Mouse (Mus musculus) brown adipose tissue, adult 24 weeks (tissue): ENCODE data around the gene Npas3. TPM values are rescaled to one million over a fixed set of nuclear protein-coding genes. Genes with fewer than 3 reads are reported as not detected.

Experiments used
- H3K27ac ChIP-seq: fragments of 200-500 bp; replicated peaks from 2 replicates; pipeline ENCODE4 v1.5.1; 2012; ENCODE audit warnings: low read depth, mild to moderate bottlenecking, low read length
- H3K4me1 ChIP-seq: fragments of 200-500 bp; 2 replicates; pipeline ENCODE4 v1.6.1; 2012; ENCODE audit warnings: low read length, mixed read lengths; ENCODE audit not compliant: control insufficient read depth, insufficient read depth, insufficient read length
- H3K4me3 ChIP-seq: fragments of 200-500 bp; 2 replicates; pipeline ENCODE4 v1.5.1; 2012; ENCODE audit warnings: low read depth, mild to moderate bottlenecking, low read length, moderate library complexity; ENCODE audit not compliant: insufficient read depth
- polyA plus RNA-seq: library from polyadenylated mRNA; stranded (reverse); fragments of >200 nt; gene quantifications from 2 replicates; pipeline ENCODE4 v1.2.4, GENCODE M21; 2012; ENCODE audit not compliant: missing spikeins, insufficient read depth, insufficient read length

The Npas3 gene
- polyA plus RNA-seq, 1 experiment = not detected

DNA sequence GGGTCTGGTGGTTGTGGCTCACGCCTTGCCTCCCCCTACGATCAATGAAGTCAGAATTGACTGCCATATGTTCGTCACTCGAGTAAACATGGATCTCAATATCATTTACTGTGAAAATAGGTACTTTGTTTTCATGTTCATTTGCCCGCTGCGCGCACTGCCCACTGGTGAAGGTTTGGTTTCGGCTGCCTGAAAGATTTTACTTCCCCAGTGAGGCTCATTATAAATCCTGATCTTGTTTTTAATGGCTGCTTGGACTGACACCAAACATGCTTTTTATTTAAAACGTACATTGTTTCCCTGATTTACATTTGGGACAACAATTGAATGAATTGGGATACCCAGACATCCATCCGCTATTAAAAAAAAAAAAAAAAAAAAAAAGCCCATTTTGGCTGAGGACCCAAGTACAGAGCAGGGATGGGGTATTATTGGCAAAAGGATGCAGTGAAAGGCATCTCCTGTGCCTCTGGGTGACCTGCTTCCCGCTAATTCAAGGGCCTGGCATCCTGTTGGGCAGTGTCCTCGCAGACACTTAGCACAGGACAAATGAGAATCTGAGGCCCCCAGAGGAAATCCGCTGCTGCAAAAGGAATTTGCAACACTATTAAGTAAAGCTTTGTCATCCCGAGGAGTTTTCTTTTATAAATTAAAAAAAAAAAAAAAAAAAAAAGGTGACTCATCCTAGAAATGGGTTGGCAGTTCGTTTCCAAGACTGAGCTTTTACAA lies 796.3 kb downstream of the Npas3 start:
- H3K4me3 ChIP-seq = no peak overlapping the region
- H3K27ac ChIP-seq = no peak overlapping the region
- H3K4me1 ChIP-seq = no peaks in the 10 kb centered on the region

DNA sequence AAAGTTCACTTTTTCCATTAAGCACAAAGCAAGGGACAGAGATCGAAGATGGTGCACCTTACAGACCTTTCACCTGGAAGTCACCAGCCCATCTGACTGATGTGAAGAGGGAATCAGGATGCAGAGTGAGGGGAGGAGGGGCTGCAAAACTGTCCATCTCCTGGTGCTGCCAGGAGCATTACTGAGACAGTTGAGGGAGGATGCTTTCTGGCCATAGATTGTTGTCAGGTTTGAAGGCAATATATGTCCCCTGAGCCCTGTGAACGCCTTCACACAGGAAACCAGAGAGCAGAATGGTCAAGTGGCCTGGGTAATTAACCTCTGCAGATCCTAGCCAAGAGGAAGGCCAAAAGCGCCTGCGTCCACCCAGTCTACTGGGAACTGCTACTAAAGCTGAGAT lies 796.9 kb downstream of the Npas3 start:
- H3K4me1 ChIP-seq = no peaks in the 10 kb centered on the region
- H3K27ac ChIP-seq = no peak overlapping the region
- H3K4me3 ChIP-seq = no peak overlapping the region

DNA sequence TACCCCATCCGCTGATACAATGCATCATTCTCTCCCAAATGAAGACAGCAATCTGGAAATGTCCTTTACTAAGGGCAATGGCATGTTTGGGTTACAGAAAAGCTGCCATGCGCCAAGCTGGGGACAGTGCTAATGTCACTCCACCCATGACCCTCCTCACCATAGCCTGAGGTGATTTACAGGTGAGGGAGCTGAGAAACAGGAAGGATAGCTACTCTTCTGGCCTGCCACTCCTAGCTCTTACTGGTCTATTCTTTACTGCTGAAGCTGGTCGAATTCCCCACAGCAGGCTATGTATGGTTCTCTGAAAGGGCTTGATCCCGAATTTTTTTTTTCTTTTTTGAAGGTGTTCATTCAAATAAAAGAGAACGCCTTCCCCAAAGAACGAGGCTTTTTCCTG lies 798.3 kb downstream of the Npas3 start:
- Histone ChIP-seq H3K4me1 (no peaks in the 10 kb centered on the region), H3K27ac (no peak overlapping the region), H3K4me3 (no peak overlapping the region)

DNA sequence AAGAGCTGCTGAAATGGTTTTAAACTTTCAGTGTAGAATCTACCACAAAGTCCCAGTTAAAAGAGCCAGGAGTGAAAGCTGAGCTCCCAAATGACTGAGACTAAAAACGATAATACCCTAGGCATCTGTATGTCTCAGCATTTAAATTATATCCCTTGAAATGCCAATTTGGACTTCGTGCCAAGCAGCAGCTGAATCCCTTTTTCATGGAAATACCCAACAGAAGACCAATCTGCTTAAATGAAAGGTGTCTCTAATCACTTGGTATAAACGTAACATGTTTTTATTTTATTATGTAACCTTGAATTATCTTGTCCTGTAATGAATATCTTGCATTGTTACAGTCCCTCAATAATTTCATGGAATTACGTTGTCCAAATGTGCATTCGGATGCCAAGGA lies 799.6 kb downstream of the Npas3 start:
- Histone ChIP-seq H3K4me3 (no peak overlapping the region), H3K27ac (no peak overlapping the region), H3K4me1 (no peaks in the 10 kb centered on the region)

DNA sequence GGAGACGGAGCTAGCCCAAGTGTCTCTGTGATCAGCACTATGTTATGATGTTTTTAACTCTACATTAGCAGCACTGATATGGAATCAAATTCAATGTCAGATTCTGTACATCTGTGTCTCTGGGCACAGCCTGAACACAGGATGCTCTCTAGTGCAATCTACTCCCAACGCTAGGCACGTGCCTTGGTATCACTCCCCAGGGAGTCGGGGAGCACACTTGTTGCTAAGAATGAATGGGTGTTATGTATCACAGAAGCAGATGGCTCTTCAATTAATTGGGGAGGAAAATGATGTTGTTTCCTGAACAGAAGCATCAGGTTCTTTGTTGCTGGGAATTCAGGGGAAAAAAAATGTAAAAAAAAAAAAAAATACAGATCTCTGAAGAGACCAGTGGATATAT lies 801.4 kb downstream of the Npas3 start:
- Histone ChIP-seq H3K4me3 (no peak overlapping the region), H3K4me1 (no peaks in the 10 kb centered on the region)

DNA sequence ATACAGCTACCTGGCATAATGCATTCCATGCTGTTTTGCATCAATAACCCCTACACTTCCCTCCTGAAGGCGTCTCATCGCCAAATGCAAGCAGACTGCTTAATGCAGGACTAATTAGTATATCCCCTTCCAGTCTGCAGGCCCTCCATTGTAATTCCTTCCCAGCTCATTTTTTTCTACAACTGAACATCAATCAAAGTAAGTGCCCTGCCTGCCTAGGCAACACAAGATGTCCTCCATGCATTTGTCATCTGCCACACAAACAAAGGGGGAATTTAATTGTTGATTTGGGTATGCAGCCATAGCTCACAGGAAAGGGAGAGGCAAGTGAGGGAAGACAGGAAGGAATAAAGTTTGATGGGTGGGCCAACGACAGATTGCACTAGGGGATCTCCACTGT lies 804.5 kb downstream of the Npas3 start:
- Histone ChIP-seq H3K4me3 (no peak overlapping the region), H3K4me1 (no peaks in the 10 kb centered on the region), H3K27ac (no peak overlapping the region)

More for the DNA sequence above, 801.4 kb downstream of the Npas3 start:
- H3K27ac ChIP-seq = no peak overlapping the region

DNA sequence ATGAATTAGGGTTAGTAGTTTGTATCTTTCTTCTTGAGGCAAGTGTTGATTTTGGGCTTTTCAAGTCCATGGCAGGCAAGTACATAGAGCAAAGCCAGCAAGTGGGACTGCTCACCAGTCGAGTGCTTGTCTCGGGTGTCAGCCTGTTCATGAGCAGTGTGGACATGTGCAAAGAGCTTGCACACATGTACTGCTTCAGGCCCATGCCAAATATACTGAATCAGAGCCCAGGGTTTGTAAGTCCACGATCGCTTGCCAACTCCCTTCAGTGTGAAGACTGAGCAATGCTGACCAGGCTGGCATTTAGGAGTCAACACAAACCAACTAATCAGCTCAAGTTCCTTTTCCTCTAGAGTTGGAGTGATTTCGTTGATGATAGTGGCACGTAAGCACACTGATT lies 805.1 kb downstream of the Npas3 start:
- no peak overlapping the region for H3K27ac ChIP-seq
- H3K4me3 ChIP-seq = no peak overlapping the region
- no peaks in the 10 kb centered on the region for H3K4me1 ChIP-seq

DNA sequence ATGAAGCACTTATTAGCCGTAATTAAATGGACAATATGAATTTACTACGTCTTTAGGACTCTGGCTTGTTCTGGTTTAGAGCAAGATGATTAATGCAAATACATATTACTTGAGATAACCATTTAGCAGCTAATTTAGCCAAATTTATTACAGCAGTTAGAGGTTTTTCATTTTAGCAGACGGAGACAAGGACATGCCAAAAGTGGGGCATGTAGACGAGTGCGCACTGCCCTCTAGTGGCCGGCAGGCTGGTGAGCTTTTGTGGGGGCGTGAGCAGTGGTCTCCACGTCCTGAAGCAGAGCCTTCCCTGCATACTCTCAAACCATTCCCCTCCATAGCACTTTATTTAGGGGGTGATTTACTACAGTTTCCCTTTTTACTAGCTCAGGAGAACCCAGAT lies 812.3 kb downstream of the Npas3 start:
- H3K4me3 ChIP-seq = no peak overlapping the region
- H3K27ac ChIP-seq = no peak overlapping the region
- H3K4me1 ChIP-seq = no peaks in the 10 kb centered on the region

DNA sequence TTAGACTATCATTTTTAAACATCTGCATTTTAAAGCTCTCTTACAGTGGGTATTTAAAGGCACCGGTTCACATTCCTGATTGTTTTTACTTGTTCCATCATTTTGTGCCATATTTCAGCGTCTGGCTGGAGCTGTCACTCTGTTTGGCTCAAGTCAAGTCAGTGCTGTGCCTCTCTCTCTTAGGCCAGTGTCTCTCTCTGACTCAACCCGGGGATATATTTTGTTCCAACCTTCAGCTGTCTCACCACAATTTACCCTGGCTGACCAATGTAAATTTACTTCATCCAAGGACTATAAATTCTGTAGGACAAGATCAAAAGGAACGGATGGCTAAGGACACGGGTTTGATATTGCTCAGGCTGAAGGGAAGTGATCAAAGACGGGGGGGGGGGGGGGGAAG lies 812.7 kb downstream of the Npas3 start:
- H3K27ac ChIP-seq = no peak overlapping the region
- no peak overlapping the region for H3K4me3 ChIP-seq
- H3K4me1 ChIP-seq = no peaks in the 10 kb centered on the region

DNA sequence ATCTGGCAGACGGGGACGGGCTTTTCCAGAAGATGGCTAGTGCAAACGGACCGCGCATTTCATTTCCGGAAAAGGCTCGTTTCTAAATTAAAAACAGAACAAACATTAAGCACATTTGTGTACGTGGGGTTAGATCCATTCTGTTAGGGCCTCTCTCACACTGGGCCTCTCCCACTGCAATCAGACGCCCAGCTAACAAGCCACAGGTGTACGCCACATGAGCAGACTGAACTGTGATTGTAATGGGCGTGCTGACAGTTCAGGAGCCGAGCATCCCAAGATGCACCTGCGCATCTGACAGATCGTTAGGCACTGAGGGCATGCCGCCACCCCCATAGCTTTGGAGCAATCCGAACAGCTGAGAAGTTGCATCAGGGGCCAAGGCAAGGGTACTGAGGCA lies 816.5 kb downstream of the Npas3 start:
- Histone ChIP-seq H3K27ac (no peak overlapping the region), H3K4me3 (no peak overlapping the region), H3K4me1 (no peaks in the 10 kb centered on the region)

DNA sequence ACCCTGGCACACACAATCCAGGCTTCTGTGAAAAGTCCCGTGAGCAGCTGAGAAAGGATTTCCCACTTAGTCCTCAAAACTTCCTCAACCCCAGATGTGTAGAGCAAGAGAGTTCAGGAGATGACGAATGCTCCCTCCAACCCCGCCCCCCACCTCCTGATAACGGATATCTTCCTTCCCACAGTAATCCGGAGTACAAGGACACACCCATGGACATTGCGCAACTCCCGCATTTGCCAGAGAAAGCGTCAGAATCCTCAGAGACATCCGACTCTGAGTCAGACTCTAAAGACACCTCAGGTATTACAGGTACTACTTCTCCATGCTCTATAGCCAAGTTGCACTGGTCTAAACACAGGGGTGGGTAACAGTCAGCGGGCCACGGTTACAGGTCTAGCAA lies 817.1 kb downstream of the Npas3 start:
- no peak overlapping the region for H3K4me3 ChIP-seq
- no peak overlapping the region for H3K27ac ChIP-seq
- H3K4me1 ChIP-seq = no peaks in the 10 kb centered on the region

DNA sequence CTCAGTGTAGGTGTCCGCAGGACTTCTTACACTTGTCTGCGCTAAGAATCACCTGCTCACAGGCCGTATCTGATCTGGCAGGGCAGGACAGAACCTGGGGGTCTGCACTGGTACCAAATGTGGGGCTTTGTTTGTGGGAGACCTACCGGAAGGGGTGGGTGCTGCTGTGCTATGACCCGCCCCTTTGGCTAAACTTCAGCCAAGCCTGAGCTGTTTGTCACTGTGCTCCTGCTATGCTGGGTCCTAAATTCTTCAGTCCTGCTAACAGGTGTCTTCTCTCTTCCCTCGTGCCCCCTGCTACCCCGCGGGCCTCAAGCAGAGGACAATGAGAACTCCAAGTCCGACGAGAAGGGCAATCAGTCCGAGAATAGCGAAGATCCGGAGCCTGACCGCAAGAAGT lies 818.9 kb downstream of the Npas3 start:
- no peak overlapping the region for H3K4me3 ChIP-seq
- H3K4me1 ChIP-seq = no peaks in the 10 kb centered on the region
- no peak overlapping the region for H3K27ac ChIP-seq

DNA sequence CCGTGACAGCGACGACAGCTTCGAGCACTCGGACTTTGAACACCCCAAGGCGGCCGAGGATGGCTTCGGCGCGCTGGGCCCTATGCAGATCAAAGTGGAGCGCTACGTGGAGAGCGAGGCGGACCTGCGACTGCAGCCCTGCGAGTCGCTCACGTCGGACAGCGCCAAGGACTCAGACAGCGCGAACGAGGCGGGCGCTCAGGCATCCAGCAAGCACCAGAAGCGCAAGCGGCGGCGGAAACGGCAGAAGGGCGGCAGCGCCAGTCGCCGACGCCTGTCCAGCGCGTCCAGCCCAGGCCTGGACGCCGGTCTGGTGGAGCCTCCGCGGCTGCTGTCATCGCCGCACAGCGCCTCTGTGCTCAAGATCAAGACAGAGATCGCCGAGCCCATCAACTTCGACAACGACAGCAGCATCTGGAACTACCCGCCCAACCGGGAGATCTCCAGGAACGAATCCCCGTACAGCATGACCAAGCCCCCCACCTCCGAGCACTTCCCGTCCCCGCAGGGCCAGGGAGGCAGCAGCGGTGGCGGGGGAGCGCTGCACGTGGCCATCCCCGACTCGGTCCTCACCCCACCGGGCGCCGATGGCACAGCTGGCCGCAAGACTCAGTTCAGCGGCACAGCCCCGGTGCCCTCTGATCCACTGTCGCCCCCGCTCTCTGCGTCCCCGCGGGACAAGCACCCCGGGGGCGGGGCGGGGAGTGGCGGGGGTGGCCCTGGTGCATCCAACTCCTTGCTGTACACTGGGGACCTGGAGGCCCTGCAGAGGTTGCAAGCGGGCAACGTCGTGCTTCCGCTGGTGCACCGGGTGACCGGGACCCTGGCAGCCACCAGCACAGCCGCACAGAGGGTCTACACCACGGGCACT lies 819.6 kb downstream of the Npas3 start:
- H3K4me1 ChIP-seq = no peaks in the 10 kb centered on the region
- peak overlapping the region; percentile 42 for H3K4me3 ChIP-seq
- H3K27ac ChIP-seq = no peak overlapping the region

DNA sequence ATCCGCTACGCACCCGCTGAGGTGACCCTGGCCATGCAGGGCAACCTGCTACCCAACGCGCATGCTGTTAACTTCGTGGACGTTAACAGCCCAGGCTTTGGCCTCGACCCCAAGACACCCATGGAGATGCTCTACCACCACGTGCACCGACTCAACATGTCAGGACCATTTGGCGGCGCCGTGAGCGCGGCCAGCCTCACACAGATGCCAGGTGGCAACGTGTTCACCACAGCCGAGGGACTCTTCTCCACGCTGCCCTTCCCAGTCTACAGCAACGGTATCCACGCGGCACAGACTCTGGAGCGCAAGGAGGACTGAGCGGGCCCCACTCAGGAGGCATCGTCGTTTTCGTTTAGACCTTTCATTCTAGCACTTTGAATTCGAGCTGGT lies 820.3 kb downstream of the Npas3 start:
- Histone ChIP-seq H3K4me1 (no peaks in the 10 kb centered on the region), H3K4me3 (no peak overlapping the region)

DNA sequence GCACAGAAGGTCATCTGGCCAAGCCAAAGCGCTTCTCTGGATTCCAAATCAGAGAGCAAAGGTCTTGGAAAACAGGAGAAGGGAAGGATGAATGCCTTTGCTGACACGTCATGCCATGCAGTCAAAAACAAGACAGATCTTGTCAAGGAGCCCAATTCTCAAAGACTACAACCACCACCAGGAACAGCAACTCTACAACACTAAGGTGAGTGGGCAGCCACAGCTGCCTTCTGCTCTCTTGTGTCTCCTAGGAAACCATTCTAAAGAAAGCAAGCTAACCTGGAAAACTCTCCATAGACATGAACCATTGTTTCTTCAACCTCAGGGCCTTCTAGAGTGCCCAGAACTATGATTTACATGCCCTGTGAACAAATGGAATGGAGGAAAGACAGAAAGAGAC lies 825.5 kb downstream of the Npas3 start:
- Histone ChIP-seq H3K27ac (no peak overlapping the region), H3K4me3 (no peak overlapping the region), H3K4me1 (no peaks in the 10 kb centered on the region)

More for the DNA sequence above, 820.3 kb downstream of the Npas3 start:
- no peak overlapping the region for H3K27ac ChIP-seq

DNA sequence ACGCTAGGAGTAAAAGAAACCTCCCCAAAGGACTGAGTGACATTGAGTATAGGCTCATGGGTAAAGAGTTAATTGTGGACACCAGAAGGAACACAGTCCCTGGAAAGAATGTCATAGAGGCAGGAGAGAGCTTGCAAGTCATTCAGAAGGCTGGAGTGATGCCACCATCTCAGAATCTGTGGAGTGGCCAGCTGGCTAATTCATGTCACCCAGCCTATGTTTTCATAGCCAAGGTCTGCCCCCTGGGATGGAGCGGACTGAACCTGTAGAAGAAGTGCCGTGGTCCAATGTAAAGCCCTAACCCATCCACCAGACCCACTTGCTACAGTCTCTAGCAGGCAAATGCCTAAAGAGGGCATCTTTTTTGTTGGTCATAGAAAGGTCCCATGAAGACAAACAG lies 832.5 kb downstream of the Npas3 start:
- H3K27ac ChIP-seq = no peak overlapping the region
- no peak overlapping the region for H3K4me3 ChIP-seq
- no peaks in the 10 kb centered on the region for H3K4me1 ChIP-seq
